Mouse (Mus musculus) liver, embryonic 14.5 days (tissue): ENCODE measurements around the gene Fbln1. TPM values are rescaled to one million over a fixed set of nuclear protein-coding genes. Genes with fewer than 3 reads are reported as not detected.

Experiments
- ATAC-seq: fragments of 200-750 bp; cut with Nextera tagmentation; 2 replicates; pipeline ENCODE4 v1.8.0; 2017; ENCODE audit warnings: moderate number of reproducible peaks, mild to moderate bottlenecking, moderate library complexity; ENCODE audit not compliant: insufficient read depth
- DNase-seq, 3 experiments: peaks; one replicate each; pipeline ENCODE4 v3.0.0-alpha.2; 2012 to 2013; ENCODE audit warnings: low read depth in 3 of 3, low spot score in 3 of 3
- H3K27ac ChIP-seq: fragments of 300-500 bp; sonication (generic); 2 replicates; pipeline ENCODE4 v1.5.1; 2014; ENCODE audit warnings: moderate library complexity, mild to moderate bottlenecking, control low read depth, inconsistent platforms
- H3K27me3 ChIP-seq: fragments of 300-500 bp; sonication (generic); 2 replicates; pipeline ENCODE4 v1.6.1; 2014; ENCODE audit warnings: mild to moderate bottlenecking, low read length, moderate library complexity; ENCODE audit not compliant: control insufficient read depth, insufficient read depth
- H3K36me3 ChIP-seq: fragments of 300-500 bp; sonication (generic); replicated peaks from 2 replicates; pipeline ENCODE4 v1.6.1; 2014; ENCODE audit warnings: low read depth; ENCODE audit not compliant: control insufficient read depth, insufficient read depth
- H3K4me1 ChIP-seq, 2 experiments: fragments of 200-500 bp in 1 of 2; fragments of 300-500 bp in 1 of 2; sonication (generic) in 1 of 2; replicated peaks; 2 replicates each; pipeline ENCODE4 v1.6.1; 2012 to 2014; ENCODE audit warnings: antibody characterized with exemption in 1 of 2, inconsistent platforms in 1 of 2, low read length in 1 of 2; ENCODE audit not compliant: control insufficient read depth in 2 of 2, insufficient read depth in 2 of 2
- H3K4me2 ChIP-seq: fragments of 300-500 bp; sonication (generic); 2 replicates; pipeline ENCODE4 v1.6.1; 2014; ENCODE audit warnings: low read depth, mild to moderate bottlenecking, control low read depth, moderate library complexity
- H3K4me3 ChIP-seq, 2 experiments: fragments of 200-500 bp in 1 of 2; fragments of 300-500 bp in 1 of 2; sonication (generic) in 1 of 2; 2 replicates each; pipeline ENCODE4 v1.5.1; 2012 to 2014; ENCODE audit warnings: low read depth in 2 of 2, low read length in 2 of 2, mild to moderate bottlenecking in 2 of 2, control low read depth in 1 of 2, inconsistent platforms in 1 of 2, moderate library complexity in 1 of 2; ENCODE audit not compliant: insufficient read depth in 1 of 2
- H3K9ac ChIP-seq: fragments of 300-500 bp; sonication (generic); replicated peaks from 2 replicates; pipeline ENCODE4 v1.6.1; 2014; ENCODE audit warnings: mild to moderate bottlenecking, control low read depth, moderate library complexity
- H3K9me3 ChIP-seq: fragments of 300-500 bp; sonication (generic); 2 replicates; pipeline ENCODE4 v1.6.1; 2016; ENCODE audit warnings: low read length, mixed read lengths; ENCODE audit not compliant: control insufficient read depth
- CTCF ChIP-seq: IDR thresholded peaks from 2 replicates; pipeline ENCODE4 v1.5.1; 2016; ENCODE audit warnings: antibody characterized with exemption, low read depth, control low read depth
- EP300 ChIP-seq: IDR thresholded peaks from 2 replicates; pipeline ENCODE4 v1.6.1; 2016; ENCODE audit warnings: antibody characterized with exemption, low read depth
- WGBS: fragments of 180-500 bp; shearing (Covaris S2); extraction: QIAGEN DNeasy Blood & Tissue Kit; methylation state at CpG from one replicate; pipeline ENCODE4 v1.1.7; 2014; ENCODE audit not compliant: insufficient replicate concordance; 5-methylcytosine and 5-hydroxymethylcytosine counted together
- polyA plus RNA-seq, 2 experiments: library from polyadenylated mRNA; depleted of rRNA in 1 of 2; stranded (reverse) in 1 of 2; unstranded in 1 of 2; fragments of >200 nt; fragmentation: Nextera tagmentation in 1 of 2; extraction: Ambion mirVana in 1 of 2; gene quantifications; 2 replicates each; pipeline versions ENCODE4 v1.2.1 to v1.2.3; 2012 to 2014

Fbln1 gene
- polyA plus RNA-seq, 2 experiments, result 4.9 to 5.4 TPM

DNA sequence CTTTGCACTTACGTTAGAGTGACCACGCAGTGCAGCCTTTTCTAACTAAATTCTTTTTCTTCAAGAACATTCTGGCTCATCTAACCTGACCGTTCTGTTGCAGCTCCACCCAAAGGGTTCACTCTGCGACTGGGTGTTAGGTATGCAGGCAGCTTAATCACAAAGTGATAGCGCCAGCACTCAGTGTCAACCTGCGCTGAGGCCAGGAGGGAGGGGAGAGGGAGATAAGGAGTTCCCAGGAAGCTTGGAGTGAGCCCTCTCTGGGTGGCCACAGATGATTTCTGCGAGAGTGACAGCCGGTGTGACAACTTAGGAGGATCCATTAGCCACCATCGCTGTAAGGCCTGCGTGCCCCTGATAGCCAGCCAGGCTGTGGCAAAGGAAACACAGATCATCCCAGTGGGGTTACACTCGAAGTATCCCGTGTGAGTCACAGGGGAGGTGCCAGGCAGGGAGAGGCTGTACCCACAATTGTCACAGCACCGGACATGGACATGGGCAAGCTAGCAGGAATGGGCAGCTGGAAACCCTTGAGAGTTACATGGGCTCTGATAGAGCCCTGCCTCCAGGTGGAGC is 24.3 kb downstream of the Fbln1 start:
- Histone ChIP-seq H3K4me1 (peaks cover 0 to 8% of the 10 kb centered on the region in 2 experiments; a peak in 1 of 4 replicates), H3K9ac (no peak overlapping the region), H3K4me2 (no peak overlapping the region), H3K36me3 (no peaks in the 10 kb centered on the region), H3K4me3 (no peak overlapping the region), H3K27me3 (no peaks in the 10 kb centered on the region), H3K27ac (no peak overlapping the region), H3K9me3 (no peaks in the 10 kb centered on the region)
- 23% methylated on average over 13 of the region's 13 CpGs for WGBS
- ATAC-seq, result peak; percentile 69; the same call in 1 of the 2 replicates
- no peak for DNase-seq
- TF ChIP-seq EP300 (no peak), CTCF (no peak)

DNA sequence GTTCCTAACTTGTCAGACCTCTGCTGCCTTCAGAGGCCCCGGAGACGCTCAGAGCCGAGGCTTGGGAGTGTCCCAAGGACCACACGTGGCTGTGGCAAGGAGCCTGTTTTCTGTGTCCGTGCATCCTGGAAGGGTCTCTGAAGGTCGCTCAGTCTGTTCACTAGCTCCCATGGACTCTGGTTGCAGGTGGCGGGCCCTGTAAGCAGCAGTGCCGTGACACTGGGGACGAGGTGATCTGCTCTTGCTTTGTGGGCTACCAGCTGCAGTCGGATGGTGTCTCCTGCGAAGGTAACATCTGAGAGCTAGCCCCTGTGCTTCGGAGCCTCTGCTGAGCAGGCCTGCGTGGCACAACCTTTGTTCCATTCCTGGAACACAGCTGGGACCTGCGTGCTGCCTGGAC is 24.9 kb downstream of the Fbln1 start:
- Histone ChIP-seq H3K27ac (no peak overlapping the region), H3K4me3 (no peak overlapping the region), H3K4me2 (no peak overlapping the region), H3K9ac (no peak overlapping the region), H3K9me3 (no peaks in the 10 kb centered on the region), H3K27me3 (no peaks in the 10 kb centered on the region), H3K36me3 (no peaks in the 10 kb centered on the region), H3K4me1 (peaks cover 0 to 8% of the 10 kb centered on the region in 2 experiments; a peak in 1 of 4 replicates)
- no peak for ATAC-seq
- 63% methylated on average over 14 of the region's 14 CpGs for WGBS
- DNase-seq, result no peak
- no peak for TF ChIP-seq EP300

DNA sequence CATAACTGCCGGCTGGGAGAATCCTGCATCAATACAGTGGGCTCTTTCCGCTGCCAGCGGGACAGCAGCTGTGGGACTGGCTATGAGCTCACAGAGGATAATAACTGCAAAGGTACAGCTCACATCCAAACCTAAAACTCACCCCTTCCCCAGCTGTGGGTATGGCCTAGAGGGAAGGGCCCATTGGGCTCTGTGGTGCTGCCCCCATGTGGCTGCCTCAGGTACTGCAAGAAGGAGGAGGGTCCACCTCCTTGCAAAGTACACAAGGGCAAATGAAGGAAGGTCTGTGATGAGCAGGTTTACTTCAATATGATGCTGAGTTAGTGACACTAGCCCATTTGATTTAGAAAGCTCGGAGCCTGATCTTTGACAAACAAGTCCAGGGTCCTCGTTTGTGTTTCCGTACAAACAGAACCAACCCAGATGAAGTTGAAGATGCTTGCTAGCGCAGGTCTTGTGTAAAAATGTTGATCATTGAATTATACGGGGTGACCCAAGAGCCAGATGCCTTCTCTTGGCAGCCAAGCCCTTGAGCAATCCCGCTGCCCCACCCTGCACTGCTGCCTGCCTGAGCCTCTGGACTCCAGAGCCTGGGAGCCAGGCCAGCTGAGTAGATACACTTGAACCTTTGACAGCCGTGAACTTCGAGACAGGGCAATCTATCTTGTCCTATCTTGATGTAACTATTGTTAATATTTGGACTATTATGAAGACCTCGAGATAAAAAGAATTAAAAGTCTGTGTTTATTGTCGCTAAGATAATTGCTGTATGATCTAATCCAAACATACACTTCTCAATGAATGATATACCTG is 25.9 kb downstream of the Fbln1 start:
- Histone ChIP-seq H3K36me3 (no peaks in the 10 kb centered on the region), H3K9ac (no peak overlapping the region), H3K27me3 (no peaks in the 10 kb centered on the region), H3K27ac (no peak overlapping the region), H3K4me2 (no peak overlapping the region), H3K4me3 (no peak overlapping the region), H3K9me3 (no peaks in the 10 kb centered on the region), H3K4me1 (peaks cover 0 to 8% of the 10 kb centered on the region in 2 experiments; a peak in 1 of 4 replicates)
- TF ChIP-seq CTCF (peak; percentile 95), EP300 (no peak)
- ATAC-seq (no peak), DNase-seq (no peak)
- 61% methylated on average over 13 of the region's 13 CpGs for WGBS

DNA sequence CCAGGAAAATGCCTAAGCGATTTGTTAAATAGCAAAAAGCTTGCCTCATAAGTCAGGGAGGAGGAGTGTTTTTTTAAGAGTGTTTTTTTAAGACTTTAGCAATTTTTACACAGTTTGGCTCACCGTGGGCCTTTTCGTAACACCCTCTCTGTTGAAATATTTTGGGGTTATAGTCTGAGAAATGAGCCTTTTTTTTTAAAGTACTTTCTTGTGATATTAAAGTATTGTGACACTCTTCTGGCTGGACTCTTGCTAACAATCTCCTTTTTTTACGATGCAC is 26.4 kb downstream of the Fbln1 start:
- Histone ChIP-seq H3K4me1 (peaks cover 0 to 8% of the 10 kb centered on the region in 2 experiments; a peak in 1 of 4 replicates), H3K9me3 (no peaks in the 10 kb centered on the region), H3K9ac (no peak overlapping the region), H3K4me3 (no peak overlapping the region), H3K27ac (no peak overlapping the region), H3K4me2 (no peak overlapping the region), H3K36me3 (no peaks in the 10 kb centered on the region), H3K27me3 (no peaks in the 10 kb centered on the region)
- no peak for ATAC-seq
- DNase-seq, result no peak
- WGBS, result 73% methylated on average over 4 of the region's 4 CpGs
- TF ChIP-seq EP300 (no peak), CTCF (no peak)

DNA sequence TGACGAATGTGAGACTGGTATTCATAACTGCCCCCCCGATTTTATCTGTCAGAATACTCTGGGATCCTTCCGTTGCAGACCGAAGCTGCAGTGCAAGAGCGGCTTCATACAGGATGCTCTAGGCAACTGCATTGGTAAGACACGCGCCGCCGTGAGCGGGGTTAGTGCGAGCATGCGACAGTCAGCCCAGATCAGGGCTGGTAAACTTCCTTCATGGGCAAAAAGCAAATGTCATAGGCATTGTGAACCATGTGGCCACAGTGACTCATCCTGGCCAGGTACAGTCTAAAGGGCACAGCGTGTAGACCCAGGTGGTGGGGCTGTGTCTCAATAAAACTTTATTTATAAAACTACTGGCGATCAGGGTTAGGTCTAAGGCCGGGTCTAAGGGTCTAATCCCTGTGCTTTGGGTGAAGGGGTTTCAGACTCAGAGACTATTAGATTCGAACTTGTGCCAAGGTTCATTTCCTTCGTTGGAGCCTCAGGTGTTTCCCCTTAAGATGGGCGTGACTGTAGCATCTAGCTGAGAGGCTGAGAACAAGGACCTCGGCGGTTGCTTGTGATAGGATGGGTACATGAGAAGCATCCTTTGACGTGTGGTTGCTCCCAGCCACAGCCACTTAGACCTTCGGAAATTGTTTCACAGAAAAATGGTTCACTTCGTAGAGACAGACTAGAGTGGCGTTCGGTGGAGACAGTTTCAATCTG is 26.9 kb downstream of the Fbln1 start:
- no peaks in the 10 kb centered on the region for H3K36me3 ChIP-seq
- H3K27me3 ChIP-seq, result no peaks in the 10 kb centered on the region
- no peak overlapping the region for H3K9ac ChIP-seq
- TF ChIP-seq CTCF (no peak), EP300 (no peak)
- H3K4me3 ChIP-seq, result no peak overlapping the region
- no peaks in the 10 kb centered on the region for H3K9me3 ChIP-seq
- H3K27ac ChIP-seq, result no peak overlapping the region
- DNase-seq (no peak), ATAC-seq (no peak)
- peaks cover 0 to 8% of the 10 kb centered on the region in 2 experiments; a peak in 1 of 4 replicates for H3K4me1 ChIP-seq
- H3K4me2 ChIP-seq, result no peak overlapping the region
- WGBS, result 74% methylated on average over 25 of the region's 25 CpGs
